Mouse (Mus musculus): ENCODE results near the gene Hexa. TPM values are rescaled to one million over a fixed set of nuclear protein-coding genes. Genes with fewer than 3 reads are reported as not detected.

The Hexa gene
- total and polyA plus RNA-seq, 3 experiments, result 37.1 to 65.8 (median 38.0) TPM

DNA sequence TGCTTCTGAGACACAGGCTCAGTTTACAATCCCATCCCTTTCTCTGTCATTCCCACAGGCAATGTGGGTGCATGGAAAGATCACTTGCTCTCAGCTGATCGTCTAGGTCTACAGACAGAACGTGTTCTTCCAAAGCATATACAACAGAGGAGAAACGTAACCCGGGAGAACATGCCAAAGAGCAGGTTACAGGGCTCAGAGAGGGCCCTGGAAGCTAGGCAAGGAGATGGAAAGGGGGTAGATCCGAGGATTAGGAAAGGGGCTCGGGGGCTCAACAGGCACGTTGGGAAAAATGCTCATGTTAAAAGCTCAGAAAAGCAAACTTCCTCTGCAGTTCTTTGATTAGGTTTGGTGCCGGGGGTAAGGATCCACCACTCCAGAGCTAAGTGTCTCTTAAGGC is 62.3 kb downstream of the Hexa start:
- no peaks in the 10 kb centered on the region for H3K79me2 ChIP-seq (replicated peaks; ENCODE audit: control insufficient read depth, extremely low read depth, insufficient read depth, poor library complexity, severe bottlenecking)
- DNase-seq (ENCODE audit: extremely low read depth), result no peak
- H3K9ac ChIP-seq (ENCODE audit: insufficient read depth, low read depth), result no peak overlapping the region
- in situ Hi-C loops (cut with MboI; ENCODE audit: low pct_ligation_motif_present, low pct_unique_long_range_greater_than_20kb, low sequenced_read_pairs), result no loop called here
- no peak overlapping the region for H3K4me3 ChIP-seq (replicated peaks in 1 of 3; ENCODE audit: low read depth in 2 of 3, low read length in 2 of 3, poor library complexity in 1 of 3)
- H3K27ac ChIP-seq (ENCODE audit: insufficient read depth, low read depth), result no peak overlapping the region
- dilution Hi-C loops (cut with MboI; ENCODE audit: extremely low pct_ligation_motif_present, extremely low pct_unique_long_range_greater_than_20kb, low sequenced_read_pairs), result no loop called here
- H3K27me3 ChIP-seq (replicated peaks), result peaks cover 31% of the 10 kb centered on the region
- TF ChIP-seq BHLHE40 (IDR thresholded peaks at IDR 0.05; ENCODE audit: low read depth, low read length), result no peak
- TF ChIP-seq USF2 (conservative IDR thresholded peaks at IDR 0.05; ENCODE audit: low read depth, low read length), result no peak
- no peak for TF ChIP-seq MXI1 (IDR thresholded peaks at IDR 0.05; ENCODE audit: low read depth, low read length)
- TF ChIP-seq JUND (conservative IDR thresholded peaks at IDR 0.05; ENCODE audit: low read depth, low read length), result no peak
- no peak for TF ChIP-seq USF1 (IDR thresholded peaks at IDR 0.05; ENCODE audit: low read depth, low read length)
- H3K4me1 ChIP-seq (ENCODE audit: control insufficient read depth in 1 of 2, insufficient read depth in 2 of 2), result peaks cover 0 to 5% of the 10 kb centered on the region in 2 experiments; a peak in 1 of 4 replicates
- H3K9me3 ChIP-seq (replicated peaks; ENCODE audit: low read length), result no peaks in the 10 kb centered on the region
- H3K36me3 ChIP-seq (replicated peaks in 1 of 2; ENCODE audit: control insufficient read depth in 1 of 2, insufficient read depth in 1 of 2, low read length in 1 of 2), result no peaks in the 10 kb centered on the region
- H3K4me2 ChIP-seq (ENCODE audit: insufficient read depth, low read depth, poor library complexity, severe bottlenecking), result no peak overlapping the region

DNA sequence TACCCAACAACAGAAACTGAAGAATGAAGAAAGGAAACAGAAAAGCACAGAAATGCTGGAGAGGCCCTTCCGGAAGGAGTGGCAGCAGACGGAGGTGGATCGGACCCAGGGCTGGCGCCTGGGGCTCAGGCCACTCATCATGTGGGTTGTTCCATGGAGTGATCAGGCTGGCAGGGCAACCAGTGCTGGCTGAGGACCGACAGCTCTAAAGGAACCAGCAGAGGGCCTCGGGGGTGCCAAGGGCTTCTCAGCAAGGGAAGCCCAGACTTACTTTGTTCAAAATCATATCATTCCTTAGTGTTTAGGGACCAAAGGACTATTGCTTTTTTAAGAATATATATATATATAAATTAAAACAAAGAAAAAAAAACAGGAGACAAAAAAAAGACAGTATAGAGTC is 66.6 kb downstream of the Hexa start:
- H3K36me3 ChIP-seq (replicated peaks in 1 of 2; ENCODE audit: control insufficient read depth in 1 of 2, insufficient read depth in 1 of 2, low read length in 1 of 2), result no peaks in the 10 kb centered on the region
- H3K4me1 ChIP-seq (ENCODE audit: control insufficient read depth in 1 of 2, insufficient read depth in 2 of 2), result peaks cover 0 to 7% of the 10 kb centered on the region in 2 experiments; a peak in 1 of 4 replicates
- H3K9ac ChIP-seq (ENCODE audit: insufficient read depth, low read depth), result no peak overlapping the region
- H3K9me3 ChIP-seq (replicated peaks; ENCODE audit: low read length), result no peaks in the 10 kb centered on the region
- DNase-seq (ENCODE audit: extremely low read depth), result no peak
- no peak overlapping the region for H3K4me2 ChIP-seq (ENCODE audit: insufficient read depth, low read depth, poor library complexity, severe bottlenecking)
- no peaks in the 10 kb centered on the region for H3K79me2 ChIP-seq (replicated peaks; ENCODE audit: control insufficient read depth, extremely low read depth, insufficient read depth, poor library complexity, severe bottlenecking)
- no peak overlapping the region for H3K4me3 ChIP-seq (replicated peaks in 1 of 3; ENCODE audit: low read depth in 2 of 3, low read length in 2 of 3, poor library complexity in 1 of 3)
- H3K27ac ChIP-seq (ENCODE audit: insufficient read depth, low read depth), result no peak overlapping the region
- in situ Hi-C loops (cut with MboI; ENCODE audit: low pct_ligation_motif_present, low pct_unique_long_range_greater_than_20kb, low sequenced_read_pairs) (no loop called here), dilution Hi-C loops (cut with MboI; ENCODE audit: extremely low pct_ligation_motif_present, extremely low pct_unique_long_range_greater_than_20kb, low sequenced_read_pairs) (no loop called here)
- peaks cover 26% of the 10 kb centered on the region for H3K27me3 ChIP-seq (replicated peaks)
- TF ChIP-seq POLR2A (IDR thresholded peaks at IDR 0.05; ENCODE audit: low read depth, low read length) (no peak), MXI1 (IDR thresholded peaks at IDR 0.05; ENCODE audit: low read depth, low read length) (no peak), BHLHE40 (IDR thresholded peaks at IDR 0.05; ENCODE audit: low read depth, low read length) (no peak), RAD21 (IDR thresholded peaks at IDR 0.05; ENCODE audit: low read depth, low read length) (no peak), NELFE (IDR thresholded peaks at IDR 0.05; ENCODE audit: low read depth, low read length) (no peak), RCOR1 (conservative IDR thresholded peaks at IDR 0.05; ENCODE audit: low read depth, low read length) (no peak), E2F4 (IDR thresholded peaks at IDR 0.05; ENCODE audit: insufficient replicate concordance, low read depth, low read length) (no peak), MAX (IDR thresholded peaks at IDR 0.05; ENCODE audit: low read length) (no peak), TBP (conservative IDR thresholded peaks at IDR 0.05; ENCODE audit: low read depth, low read length) (no peak), UBTF (IDR thresholded peaks at IDR 0.05; ENCODE audit: low read depth, low read length) (no peak), ZNF384 (IDR thresholded peaks at IDR 0.05; ENCODE audit: low read depth, low read length) (no peak), JUN (IDR thresholded peaks at IDR 0.05; ENCODE audit: insufficient read depth, low read depth, low read length) (no peak), KAT2A (IDR thresholded peaks at IDR 0.05; ENCODE audit: insufficient replicate concordance, low read length) (no peak), MAZ (IDR thresholded peaks at IDR 0.05; ENCODE audit: low read depth, low read length) (no peak), TCF12 (IDR thresholded peaks at IDR 0.05; ENCODE audit: low read depth, low read length) (no peak)

Data from CH12.LX (cell line).